Mouse (Mus musculus) adrenal gland, postnatal 36 days (tissue): Measurements from ENCODE around the gene Grip1. TPM values are rescaled to one million over a fixed set of nuclear protein-coding genes. Genes with fewer than 3 reads are reported as not detected.

Source experiments
- DNase-seq, 2 experiments: peaks; one replicate each; pipeline ENCODE4 v3.0.0; 2021; ENCODE audit warnings: mixed read lengths in 1 of 2
- total RNA-seq, 2 experiments: library from RNA; stranded (reverse); gene quantifications; 2 replicates each; pipeline ENCODE4 v1.2.3; 2021

The Grip1 gene
- total RNA-seq, 2 experiments from 2014 or later = 0.53 to 0.79 TPM

- no peak for DNase-seq
These were observed 386.0 kb downstream of the Grip1 start for GRCm38 (mm10) chr10:119839645-119840044.

GRCm38 (mm10) chr10:119842004-119842403 lies 388.4 kb downstream of the Grip1 start:
- DNase-seq = no peak

- no peak for DNase-seq
These were observed 392.2 kb downstream of the Grip1 start for GRCm38 (mm10) chr10:119845705-119846410.

GRCm38 (mm10) chr10:119851594-119851993 lies 398.0 kb downstream of the Grip1 start:
- no peak for DNase-seq

GRCm38 (mm10) chr10:119852582-119853135 lies 399.0 kb downstream of the Grip1 start:
- no peak for DNase-seq

- no peak for DNase-seq
These were observed 414.1 kb downstream of the Grip1 start for GRCm38 (mm10) chr10:119867726-119868125.

GRCm38 (mm10) chr10:119868995-119869579 lies 415.5 kb downstream of the Grip1 start:
- no peak for DNase-seq

GRCm38 (mm10) chr10:119876721-119877120 lies 423.1 kb downstream of the Grip1 start:
- no peak for DNase-seq

- DNase-seq = no peak
These were observed 424.7 kb downstream of the Grip1 start for GRCm38 (mm10) chr10:119878331-119878730.

- no peak for DNase-seq
These were observed 431.0 kb downstream of the Grip1 start for GRCm38 (mm10) chr10:119884591-119884990.

GRCm38 (mm10) chr10:119885563-119885962 lies 431.9 kb downstream of the Grip1 start:
- DNase-seq = peak in 1 of 2 experiments; percentile 1

- DNase-seq = no peak
These were observed 433.1 kb downstream of the Grip1 start for GRCm38 (mm10) chr10:119886681-119887080.

- no peak for DNase-seq
These were observed 449.1 kb downstream of the Grip1 start for GRCm38 (mm10) chr10:119902754-119903153.

GRCm38 (mm10) chr10:119906869-119907268 lies 453.2 kb downstream of the Grip1 start:
- DNase-seq = no peak

GRCm38 (mm10) chr10:119917995-119918394 lies 464.4 kb downstream of the Grip1 start:
- DNase-seq = no peak

GRCm38 (mm10) chr10:119927963-119928362 lies 474.3 kb downstream of the Grip1 start:
- DNase-seq = no peak

GRCm38 (mm10) chr10:119928921-119929320 lies 475.3 kb downstream of the Grip1 start:
- DNase-seq = no peak

GRCm38 (mm10) chr10:119932794-119933193 lies 479.2 kb downstream of the Grip1 start:
- no peak for DNase-seq

- no peak for DNase-seq
These were observed 479.7 kb downstream of the Grip1 start for GRCm38 (mm10) chr10:119933362-119933761.

- no peak for DNase-seq
These were observed 481.6 kb downstream of the Grip1 start for GRCm38 (mm10) chr10:119935231-119935630.

GRCm38 (mm10) chr10:119937481-119937880 lies 483.9 kb downstream of the Grip1 start:
- no peak for DNase-seq

- no peak for DNase-seq
These were observed 490.3 kb downstream of the Grip1 start for GRCm38 (mm10) chr10:119943906-119944305.

GRCm38 (mm10) chr10:119951460-119951859 lies 497.8 kb downstream of the Grip1 start:
- DNase-seq = no peak
